Mouse (Mus musculus): ENCODE results near the gene Sap30.

GRCm38 (mm10) chr8:57436437-57436796 lies 51.2 kb downstream of the Sap30 start:
- no peak for TF ChIP-seq CTCF (IDR thresholded peaks at IDR 0.05; ENCODE audit: low read depth, low read length)
- TF ChIP-seq POLR2A (IDR thresholded peaks at IDR 0.05; ENCODE audit: borderline replicate concordance, low read depth, low read length), result no peak

Data from bone marrow macrophage, adult 2 months (primary cell).